Comparison of ENCODE assay signal across 9 mouse cellular contexts in genomic region chr9:91365664-91366063, GRCm38 (mm10). TPM values are rescaled to one million over a fixed set of nuclear protein-coding genes. Genes with fewer than 3 reads are reported as not detected.
DNase-seq lines count a peak whose midpoint lies in the region; ATAC-seq and TF ChIP-seq lines count a peak whose summit lies in the region.
"Had no signal": no experiment of that assay in that cellular context is flagged by ENCODE, and none has a peak within 500 bp of the region (broad histone marks: within the 10 kb centered on the region; RNA-seq: fewer than 3 reads in every experiment).

Gene Zic1 (minus strand): TSS chr9:91365810.

- H3K4me3 ChIP-seq in left cerebral cortex, adult 2 months, result peak within 1 kb of the TSS; percentile 29
- peak within 1 kb of the TSS; percentile 79 for H3K4me3 ChIP-seq in hindbrain, embryonic 11.5 days (ENCODE audit: low read depth, low read length)

- peak within 1 kb of the TSS; percentile 44 for H3K4me2 ChIP-seq in hindbrain, embryonic 11.5 days (replicated peaks; ENCODE audit: low read depth, low read length)

- H3K36me3 ChIP-seq in hindbrain, embryonic 11.5 days (ENCODE audit: control insufficient read depth, insufficient read depth, low read length), result no peaks in the 10 kb centered on the region

- no peak for TF ChIP-seq CTCF in left cerebral cortex, adult 2 months (IDR thresholded peaks at IDR 0.05)

- peaks cover 64% of the 10 kb centered on the region for H3K27me3 ChIP-seq in hindbrain, embryonic 11.5 days (ENCODE audit: control insufficient read depth, insufficient read depth, low read length)

- peak; percentile 85 for ATAC-seq in hindbrain, embryonic 11.5 days (ENCODE audit: low FRiP score)

- no peak for DNase-seq in left cerebral cortex, adult 2 months (ENCODE audit: extremely low spot score in 1 of 2, low spot score in 2 of 2)
- no peak for DNase-seq in left cerebral cortex, postnatal 36 days (ENCODE audit: low spot score in 2 of 2)
- DNase-seq in cerebellum, adult 9-11 months, result peak; percentile 97
- peak; percentile 87 for DNase-seq in hindbrain, embryonic 11.5 days (ENCODE audit: low spot score)
- peak; percentile 88 for DNase-seq in mesoderm, embryonic 11.5 days (ENCODE audit: low read depth, low spot score)
- DNase-seq in ovary, adult 18-20 months (ENCODE audit: low spot score), result no peak
- DNase-seq in adipocyte (ENCODE audit: low spot score), result no peak
- DNase-seq in urinary bladder, postnatal 10 days (ENCODE audit: low spot score), result no peak

- intact Hi-C loops in left cerebral cortex, adult 2 months (cut with DNase I), result no loop called here
- intact Hi-C loops in left cerebral cortex, postnatal 36 days (cut with DNase I), result loop anchor here (10.0 kb wide), 1 partner anchor 1481 kb away; no protein-coding TSS in a partner anchor

- peak within 1 kb of the TSS; percentile 36; the same call in 1 of the 2 replicates for H3K27ac ChIP-seq in left cerebral cortex, adult 2 months
- peak within 1 kb of the TSS; percentile 96 for H3K27ac ChIP-seq in hindbrain, embryonic 11.5 days (ENCODE audit: low read depth, low read length)

- H3K4me1 ChIP-seq in hindbrain, embryonic 11.5 days (replicated peaks; ENCODE audit: control insufficient read depth, insufficient read depth, low read length), result peaks cover 3% of the 10 kb centered on the region; the same call in 1 of the 2 replicates

- H3K9ac ChIP-seq in hindbrain, embryonic 11.5 days (ENCODE audit: low read depth, low read length), result peak within 1 kb of the TSS; percentile 96

- no peaks in the 10 kb centered on the region for H3K9me3 ChIP-seq in hindbrain, embryonic 11.5 days (ENCODE audit: control insufficient read depth, low read length)

- 0% methylated on average over 17 of the region's 33 CpGs for WGBS in hindbrain, embryonic 11.5 days

RNA-seq across cellular contexts. Expression of gene Zic1, which starts in this region (rescaled TPM):
- total RNA-seq in left cerebral cortex, adult 2 months (2021), result 10 to 100 TPM; 15.8 to 16.0 TPM
- total RNA-seq in left cerebral cortex, postnatal 36 days (2021), result 10 to 100 TPM in 1 of 2 experiments, 1 to 10 TPM in 1; 7.2 to 15.3 TPM
- 18.2 and 23.8 TPM in 2 replicates for polyA plus RNA-seq in hindbrain, embryonic 11.5 days (2014; fragmentation: Nextera tagmentation; extraction: Ambion mirVana)
- total RNA-seq: common myeloid progenitor, adult 5-6 weeks had no signal

Comparison
In these comparisons a context has a peak if more than half of its experiments do, and no peak if none do; other contexts are left out.
1. DNase-seq: peak in cerebellum, adult 9-11 months (single experiment), hindbrain, embryonic 11.5 days (single experiment) and mesoderm, embryonic 11.5 days (single experiment); none in left cerebral cortex, adult 2 months (0 of 2), left cerebral cortex, postnatal 36 days (0 of 2), ovary, adult 18-20 months (single experiment), adipocyte (single experiment) and urinary bladder, postnatal 10 days (single experiment).